Mouse (Mus musculus) embryonic facial prominence, embryonic 10.5 days (tissue): ENCODE measurements around the gene Pskh1. TPM values are rescaled to one million over a fixed set of nuclear protein-coding genes. Genes with fewer than 3 reads are reported as not detected.

ENCODE experiments used
- DNase-seq: peaks from one replicate; pipeline ENCODE4 v3.0.0-alpha.2; 2017; ENCODE audit warnings: low spot score
- H3K27ac ChIP-seq: fragments of 300-500 bp; sonication (generic); replicated peaks from 2 replicates; pipeline ENCODE4 v1.5.1; 2016; ENCODE audit warnings: mild to moderate bottlenecking
- H3K27me3 ChIP-seq: fragments of 300-500 bp; sonication (generic); replicated peaks from 2 replicates; pipeline ENCODE4 v1.6.1; 2016; ENCODE audit warnings: low read depth, mild to moderate bottlenecking; ENCODE audit not compliant: poor library complexity, severe bottlenecking
- H3K36me3 ChIP-seq: fragments of 300-500 bp; sonication (generic); replicated peaks from 2 replicates; pipeline ENCODE4 v1.6.1; 2016; ENCODE audit warnings: mild to moderate bottlenecking, moderate library complexity
- H3K4me1 ChIP-seq: fragments of 300-500 bp; sonication (generic); 2 replicates; pipeline ENCODE4 v1.6.1; 2016
- H3K4me3 ChIP-seq: fragments of 300-500 bp; sonication (generic); 2 replicates; pipeline ENCODE4 v1.5.1; 2016; ENCODE audit warnings: mild to moderate bottlenecking, moderate library complexity
- H3K9me3 ChIP-seq: fragments of 300-500 bp; sonication (generic); 2 replicates; pipeline ENCODE4 v1.6.1; 2016; ENCODE audit warnings: mild to moderate bottlenecking
- WGBS: fragments of 180-500 bp; shearing (Covaris S2); methylation state at CpG from one replicate; pipeline ENCODE4 v1.1.7; 2016; 5-methylcytosine and 5-hydroxymethylcytosine counted together
- polyA plus RNA-seq: library from polyadenylated mRNA; unstranded; fragments of >200 nt; fragmentation: Nextera tagmentation; extraction: Ambion mirVana; gene quantifications from 2 replicates; pipeline ENCODE4 v1.2.1, GENCODE M21; 2016

The Pskh1 gene
- polyA plus RNA-seq, 1 experiment from 2014 or later = 38.1 TPM

- Histone ChIP-seq H3K27me3 (no peaks in the 10 kb centered on the region), H3K4me3 (no peak overlapping the region), H3K9me3 (no peaks in the 10 kb centered on the region), H3K27ac (no peak overlapping the region), H3K36me3 (peaks cover 49% of the 10 kb centered on the region), H3K4me1 (no peaks in the 10 kb centered on the region)
- WGBS = 82% methylated on average over 3 of the region's 3 CpGs
- DNase-seq = no peak
Observed at GRCm38 (mm10) chr8:105919390-105919789, 19.1 kb downstream of the Pskh1 start.

- H3K4me3 ChIP-seq = no peak overlapping the region
- H3K9me3 ChIP-seq = no peaks in the 10 kb centered on the region
- WGBS = 73% methylated on average over 3 of the region's 3 CpGs
- H3K27me3 ChIP-seq = no peaks in the 10 kb centered on the region
- peaks cover 29% of the 10 kb centered on the region for H3K36me3 ChIP-seq
- H3K4me1 ChIP-seq = no peaks in the 10 kb centered on the region
- no peak for DNase-seq
- H3K27ac ChIP-seq = no peak overlapping the region
Observed at GRCm38 (mm10) chr8:105925123-105925522, 24.9 kb downstream of the Pskh1 start.

GRCm38 (mm10) chr8:105930602-105931001 is 30.4 kb downstream of the Pskh1 start:
- 0 out of 2 replicates have a peak overlapping the region, but pooled peaks have one; percentile 9 for H3K4me3 ChIP-seq
- peaks cover 8% of the 10 kb centered on the region for H3K4me1 ChIP-seq
- WGBS = 18% methylated on average over 8 of the region's 8 CpGs
- no peaks in the 10 kb centered on the region for H3K27me3 ChIP-seq
- DNase-seq = peak; percentile 86
- H3K9me3 ChIP-seq = no peaks in the 10 kb centered on the region
- H3K36me3 ChIP-seq = peaks cover 47% of the 10 kb centered on the region
- peak overlapping the region; percentile 72 for H3K27ac ChIP-seq

- no peaks in the 10 kb centered on the region for H3K9me3 ChIP-seq
- H3K27ac ChIP-seq = no peak overlapping the region
- peaks cover 15% of the 10 kb centered on the region for H3K4me1 ChIP-seq
- H3K27me3 ChIP-seq = no peaks in the 10 kb centered on the region
- no peak for DNase-seq
- no peak overlapping the region for H3K4me3 ChIP-seq
- H3K36me3 ChIP-seq = peaks cover 47% of the 10 kb centered on the region
- WGBS = 93% methylated on average over 3 of the region's 3 CpGs
Observed at GRCm38 (mm10) chr8:105931271-105931670, 31.0 kb downstream of the Pskh1 start.

- Histone ChIP-seq H3K4me3 (no peak overlapping the region), H3K9me3 (no peaks in the 10 kb centered on the region), H3K36me3 (peaks cover 47% of the 10 kb centered on the region), H3K27me3 (no peaks in the 10 kb centered on the region), H3K4me1 (peaks cover 19% of the 10 kb centered on the region), H3K27ac (no peak overlapping the region)
- DNase-seq = no peak
- WGBS = 92% methylated on average over 11 of the region's 11 CpGs
Observed at GRCm38 (mm10) chr8:105932525-105932924, 32.3 kb downstream of the Pskh1 start.

GRCm38 (mm10) chr8:105933762-105934161 is 33.5 kb downstream of the Pskh1 start, which contains the start of gene Ctrl:
TSS of gene Ctrl (minus strand) at chr8:105933862.
- 93% methylated on average over 2 of the region's 2 CpGs for WGBS
- DNase-seq = no peak

GRCm38 (mm10) chr8:105935105-105935504 is 34.9 kb downstream of the Pskh1 start:
- peaks cover 45% of the 10 kb centered on the region for H3K36me3 ChIP-seq
- DNase-seq = no peak
- 83% methylated on average over 6 of the region's 6 CpGs for WGBS
- no peaks in the 10 kb centered on the region for H3K9me3 ChIP-seq
- H3K4me1 ChIP-seq = peaks cover 29% of the 10 kb centered on the region
- no peaks in the 10 kb centered on the region for H3K27me3 ChIP-seq
- no peak overlapping the region for H3K4me3 ChIP-seq
- H3K27ac ChIP-seq = no peak overlapping the region

More at GRCm38 (mm10) chr8:105933762-105934161, 33.5 kb downstream of the Pskh1 start, which contains the start of gene Ctrl:
- H3K27me3 ChIP-seq = no peaks in the 10 kb centered on the region
- H3K9me3 ChIP-seq = no peaks in the 10 kb centered on the region
- peaks cover 29% of the 10 kb centered on the region for H3K4me1 ChIP-seq
- no peak within 1 kb of the TSS for H3K4me3 ChIP-seq
- no peak within 1 kb of the TSS for H3K27ac ChIP-seq
- H3K36me3 ChIP-seq = peaks cover 47% of the 10 kb centered on the region

GRCm38 (mm10) chr8:105935863-105936603 is 35.8 kb downstream of the Pskh1 start:
- Histone ChIP-seq H3K4me1 (peaks cover 23% of the 10 kb centered on the region), H3K27me3 (no peaks in the 10 kb centered on the region), H3K9me3 (no peaks in the 10 kb centered on the region), H3K36me3 (peaks cover 40% of the 10 kb centered on the region), H3K4me3 (peak overlapping the region; percentile 68), H3K27ac (peak overlapping the region; percentile 86)
- no peak for DNase-seq
- WGBS = 29% methylated on average over 7 of the region's 7 CpGs

- peak overlapping the region; percentile 86 for H3K27ac ChIP-seq
- WGBS = under 1% methylated on average over 30 of the region's 30 CpGs
- DNase-seq = peak; percentile 93
Observed at GRCm38 (mm10) chr8:105936866-105937475, 36.7 kb downstream of the Pskh1 start.

GRCm38 (mm10) chr8:105937496-105938305 is 37.5 kb downstream of the Pskh1 start:
- Histone ChIP-seq H3K27me3 (no peaks in the 10 kb centered on the region), H3K27ac (peak overlapping the region; percentile 86), H3K4me3 (peak overlapping the region; percentile 68), H3K36me3 (peaks cover 40% of the 10 kb centered on the region), H3K4me1 (peaks cover 23% of the 10 kb centered on the region), H3K9me3 (no peaks in the 10 kb centered on the region)
- WGBS = 2% methylated on average over 33 of the region's 33 CpGs
- DNase-seq = peak; percentile 43

More at GRCm38 (mm10) chr8:105936866-105937475, 36.7 kb downstream of the Pskh1 start:
- peak overlapping the region; percentile 68 for H3K4me3 ChIP-seq
- H3K27me3 ChIP-seq = no peaks in the 10 kb centered on the region
- H3K9me3 ChIP-seq = no peaks in the 10 kb centered on the region
- H3K4me1 ChIP-seq = peaks cover 23% of the 10 kb centered on the region
- peaks cover 40% of the 10 kb centered on the region for H3K36me3 ChIP-seq

- H3K9me3 ChIP-seq = no peaks in the 10 kb centered on the region
- H3K27me3 ChIP-seq = no peaks in the 10 kb centered on the region
- H3K4me1 ChIP-seq = peaks cover 23% of the 10 kb centered on the region
- DNase-seq = no peak
- H3K27ac ChIP-seq = peak within 1 kb of the TSS; percentile 86
- H3K4me3 ChIP-seq = peak within 1 kb of the TSS; percentile 68
- WGBS = 36% methylated on average over 4 of the region's 4 CpGs
- H3K36me3 ChIP-seq = peaks cover 42% of the 10 kb centered on the region
Observed at GRCm38 (mm10) chr8:105938306-105938669, 38.0 kb downstream of the Pskh1 start, which contains the start of gene Psmb10. TSS of gene Psmb10 (minus strand) at chr8:105938444.

GRCm38 (mm10) chr8:105942026-105942425 is 41.8 kb downstream of the Pskh1 start:
- no peaks in the 10 kb centered on the region for H3K9me3 ChIP-seq

More at GRCm38 (mm10) chr8:105942026-105942425, 41.8 kb downstream of the Pskh1 start:
- Histone ChIP-seq H3K36me3 (peaks cover 74% of the 10 kb centered on the region), H3K27me3 (no peaks in the 10 kb centered on the region), H3K4me1 (peaks cover 13% of the 10 kb centered on the region), H3K27ac (no peak overlapping the region), H3K4me3 (no peak overlapping the region)
- no peak for DNase-seq
- WGBS = 95% methylated on average over 11 of the region's 11 CpGs
